Mouse (Mus musculus): Measurements from ENCODE around the gene Cdhr5. TPM values are rescaled to one million over a fixed set of nuclear protein-coding genes. Genes with fewer than 3 reads are reported as not detected.

Cdhr5 gene
- not detected for total RNA-seq (2021)

DNA sequence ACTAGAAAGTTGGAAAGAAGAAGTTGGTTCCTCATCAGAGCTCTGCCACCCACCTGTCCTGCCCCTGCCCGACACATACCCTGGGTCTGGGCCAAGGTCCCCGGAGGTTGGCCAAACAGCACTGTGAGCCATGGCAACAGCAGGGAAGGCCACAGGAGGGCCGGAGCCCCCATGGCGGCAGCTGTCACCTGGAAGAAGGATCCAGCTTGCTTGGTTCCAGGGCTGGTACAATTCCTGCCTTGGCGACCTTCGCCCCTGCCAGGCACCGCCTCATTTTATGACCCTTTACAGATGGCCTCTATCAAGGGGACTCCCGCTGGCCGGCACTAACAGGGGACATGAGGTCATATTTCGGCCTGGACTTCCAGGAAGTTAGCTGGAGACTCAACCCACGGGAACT lies at the start of gene Cdhr5:
Gene Cdhr5 (minus strand): TSS at position 241 of the 400 bp plus-strand sequence.
- intact Hi-C loops (cut with DNase I) = no loop called here
- no peak for DNase-seq

- intact Hi-C loops (cut with DNase I) = loop anchor here (5.0 kb wide), 1 partner anchor 68 kb away; the partner anchor contains the start of gene Taldo1
- DNase-seq = no peak
Measured at GRCm38 (mm10) chr7:141324686-141325085, 48.1 kb upstream of the Cdhr5 start.

- intact Hi-C loops (cut with DNase I) = no loop called here
- DNase-seq = no peak
Measured at GRCm38 (mm10) chr7:141319446-141319845, 42.9 kb upstream of the Cdhr5 start.

GRCm38 (mm10) chr7:141317619-141318132 lies 41.1 kb upstream of the Cdhr5 start:
- DNase-seq = no peak

GRCm38 (mm10) chr7:141315974-141316373 lies 39.4 kb upstream of the Cdhr5 start:
- DNase-seq = peak; percentile 29 to 53
- intact Hi-C loops (cut with DNase I) = no loop called here

More at GRCm38 (mm10) chr7:141317619-141318132, 41.1 kb upstream of the Cdhr5 start:
- intact Hi-C loops (cut with DNase I) = no loop called here

DNA sequence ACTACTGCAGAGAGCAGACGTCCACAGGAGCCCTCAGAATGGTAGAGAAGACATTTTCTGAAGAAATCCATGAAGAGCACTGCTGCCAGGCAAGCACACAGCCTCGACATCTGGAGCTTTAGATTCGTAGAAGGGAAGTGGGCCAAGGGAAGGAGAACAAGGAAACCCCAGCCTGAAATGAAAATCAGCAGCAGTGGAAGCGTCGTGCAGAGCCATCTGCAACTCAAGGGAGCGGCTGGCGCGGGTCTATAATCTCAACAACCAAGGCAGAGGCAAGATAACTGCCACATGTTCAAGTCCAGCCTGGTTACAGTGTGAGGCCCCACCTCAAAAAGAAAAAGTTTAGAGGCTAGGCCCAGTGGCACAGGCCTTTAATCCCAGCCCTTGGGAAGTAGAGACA lies 38.5 kb upstream of the Cdhr5 start:
- intact Hi-C loops (cut with DNase I) = no loop called here
- DNase-seq = no peak

DNA sequence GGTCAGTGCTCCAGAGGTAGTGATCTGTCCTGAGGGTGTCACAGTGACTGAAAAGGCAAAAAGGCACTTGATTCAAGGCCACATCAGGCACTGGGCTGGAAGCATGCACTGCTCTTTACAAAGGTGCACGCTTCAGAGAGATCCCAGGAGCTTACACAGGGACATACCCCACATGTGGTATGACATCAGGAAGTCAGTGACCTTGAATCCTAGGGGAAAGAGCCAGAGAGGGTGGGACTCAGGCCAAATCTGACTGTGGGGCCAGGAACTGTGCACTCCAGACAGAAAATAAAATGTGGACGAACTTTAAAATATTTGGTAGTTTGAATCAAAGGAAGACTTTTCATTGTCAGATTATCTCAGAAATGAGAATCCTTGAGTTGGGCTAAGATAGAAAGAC lies 37.8 kb upstream of the Cdhr5 start:
- intact Hi-C loops (cut with DNase I) = no loop called here
- no peak for DNase-seq

GRCm38 (mm10) chr7:141304537-141304936 lies 28.0 kb upstream of the Cdhr5 start:
- no peak for DNase-seq
- intact Hi-C loops (cut with DNase I) = no loop called here

- no peak for DNase-seq
- intact Hi-C loops (cut with DNase I) = loop anchor here (1.0 kb wide), 1 partner anchor 15 kb away; no protein-coding TSS in a partner anchor
Measured at GRCm38 (mm10) chr7:141302702-141303268, 26.2 kb upstream of the Cdhr5 start.

DNA sequence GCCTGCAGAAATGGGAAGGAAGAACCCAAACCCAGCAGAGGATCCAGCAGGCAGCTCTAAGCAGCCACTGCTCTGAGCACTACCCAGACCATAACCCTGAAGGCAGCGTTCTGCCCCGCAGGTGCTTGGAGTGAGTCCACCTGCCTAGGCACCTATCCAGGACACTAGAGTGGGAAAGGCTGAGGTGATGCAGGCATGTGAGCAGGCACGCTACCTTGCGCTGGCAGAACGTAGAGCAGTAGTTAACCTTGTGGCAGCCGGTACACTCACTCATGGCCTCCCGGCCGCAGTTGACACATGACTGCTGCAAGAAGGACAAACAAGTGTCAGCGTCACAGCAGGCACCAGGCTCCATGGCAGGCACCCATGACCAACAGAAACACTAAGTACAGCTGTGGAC lies 24.8 kb upstream of the Cdhr5 start:
- DNase-seq = no peak
- intact Hi-C loops (cut with DNase I) = no loop called here

DNA sequence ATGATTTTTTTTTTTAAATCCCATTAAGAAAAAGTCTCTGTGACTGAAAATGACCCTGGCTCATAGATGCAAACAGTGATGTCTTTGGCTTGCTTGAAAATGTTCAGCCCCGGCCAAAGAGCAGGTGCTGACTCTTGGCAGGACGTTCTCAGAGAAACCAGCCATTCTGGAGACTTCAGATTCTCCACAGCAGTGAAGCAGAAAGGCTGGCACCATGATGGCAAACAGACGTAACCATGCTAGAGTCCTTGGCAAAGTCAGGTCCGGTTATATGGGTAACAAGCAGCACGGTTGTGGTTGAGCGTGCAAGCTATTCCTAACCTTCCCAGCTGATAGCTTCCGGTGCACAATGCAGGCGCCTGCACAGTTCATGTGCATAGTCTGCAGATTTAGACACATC lies 22.6 kb upstream of the Cdhr5 start:
- DNase-seq = no peak
- intact Hi-C loops (cut with DNase I) = no loop called here

- intact Hi-C loops (cut with DNase I) = no loop called here
- no peak for DNase-seq
Measured at GRCm38 (mm10) chr7:141297926-141298650, 21.5 kb upstream of the Cdhr5 start.

DNA sequence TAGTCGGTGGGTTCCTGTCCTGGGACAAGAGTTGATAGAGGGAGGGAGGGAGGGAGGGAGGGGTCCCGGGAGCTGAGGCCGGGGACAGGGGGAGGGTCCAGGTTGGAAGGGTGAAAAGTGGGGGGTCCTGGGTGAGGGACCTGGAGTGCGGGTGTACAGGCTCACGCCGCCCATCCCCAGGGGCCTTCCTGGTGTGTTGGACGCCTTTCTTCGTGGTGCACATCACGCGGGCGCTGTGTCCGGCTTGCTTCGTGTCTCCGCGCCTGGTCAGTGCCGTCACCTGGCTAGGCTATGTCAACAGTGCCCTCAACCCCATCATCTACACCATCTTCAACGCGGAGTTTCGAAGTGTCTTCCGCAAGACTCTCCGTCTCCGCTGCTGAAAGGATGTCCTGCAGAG lies 17.9 kb upstream of the Cdhr5 start:
- intact Hi-C loops (cut with DNase I) = no loop called here
- DNase-seq = no peak

- DNase-seq = peak; percentile 32 to 51
- intact Hi-C loops (cut with DNase I) = no loop called here
Measured at GRCm38 (mm10) chr7:141293852-141294471, 17.4 kb upstream of the Cdhr5 start.

GRCm38 (mm10) chr7:141292583-141293388 lies 16.2 kb upstream of the Cdhr5 start:
- intact Hi-C loops (cut with DNase I) = no loop called here

GRCm38 (mm10) chr7:141291921-141292582 lies 15.5 kb upstream of the Cdhr5 start, which contains the start of gene Drd4:
Gene Drd4 (plus strand): TSS chr7:141292006.
- no peak for DNase-seq

More at GRCm38 (mm10) chr7:141292583-141293388, 16.2 kb upstream of the Cdhr5 start:
- no peak for DNase-seq

GRCm38 (mm10) chr7:141288042-141288441 lies 11.5 kb upstream of the Cdhr5 start:
- DNase-seq = no peak
- intact Hi-C loops (cut with DNase I) = no loop called here

More at GRCm38 (mm10) chr7:141291921-141292582, 15.5 kb upstream of the Cdhr5 start, which contains the start of gene Drd4:
- intact Hi-C loops (cut with DNase I) = no loop called here

- intact Hi-C loops (cut with DNase I) = no loop called here
- no peak for DNase-seq
Measured at GRCm38 (mm10) chr7:141282756-141283155, 6.2 kb upstream of the Cdhr5 start.

DNA sequence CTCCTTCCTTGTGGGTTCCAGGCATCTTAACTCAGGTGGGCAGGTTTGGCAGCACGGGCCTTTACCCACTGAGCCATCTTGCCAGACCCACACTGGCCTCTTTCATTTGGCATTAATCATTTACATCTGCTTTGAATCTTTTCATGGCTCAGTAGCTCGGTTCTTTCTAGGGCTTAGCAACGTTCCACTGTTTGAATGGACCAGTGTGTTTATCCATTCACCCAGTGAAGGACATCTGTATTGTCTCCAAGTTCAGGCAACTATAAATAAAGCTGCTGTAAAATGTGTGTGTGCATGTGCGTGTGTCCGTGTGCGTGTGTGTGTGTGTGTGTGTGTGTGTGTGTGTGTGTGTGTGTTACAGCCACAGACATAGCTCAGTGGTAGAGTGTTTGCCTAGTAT lies 4.9 kb upstream of the Cdhr5 start:
- intact Hi-C loops (cut with DNase I) = no loop called here
- no peak for DNase-seq
